Mouse (Mus musculus): ENCODE measurements at regions not wholly inside any gene's neighbourhood (a gene's known extent, or its start where the extent isn't known, plus 50 kb on each side); places are given as distances from the start of the nearest gene placed in this dataset.

GRCm38 (mm10) chr8:76429818-76430217, 469.4 kb upstream of the Nr3c2 start:
- Histone ChIP-seq H3K4me3 (replicated peaks) (no peak overlapping the region), H3K9ac (no peak overlapping the region), H3K27me3 (replicated peaks) (no peaks in the 10 kb centered on the region), H3K36me3 (no peaks in the 10 kb centered on the region), H3K27ac (no peak overlapping the region), H3K9me3 (no peaks in the 10 kb centered on the region), H3K4me2 (no peak overlapping the region), H3K4me1 (no peaks in the 10 kb centered on the region)
- no peak for ATAC-seq (ENCODE audit: insufficient read depth, low FRiP score, low read depth)
- 79% methylated on average over 3 of the region's 3 CpGs for WGBS

DNA sequence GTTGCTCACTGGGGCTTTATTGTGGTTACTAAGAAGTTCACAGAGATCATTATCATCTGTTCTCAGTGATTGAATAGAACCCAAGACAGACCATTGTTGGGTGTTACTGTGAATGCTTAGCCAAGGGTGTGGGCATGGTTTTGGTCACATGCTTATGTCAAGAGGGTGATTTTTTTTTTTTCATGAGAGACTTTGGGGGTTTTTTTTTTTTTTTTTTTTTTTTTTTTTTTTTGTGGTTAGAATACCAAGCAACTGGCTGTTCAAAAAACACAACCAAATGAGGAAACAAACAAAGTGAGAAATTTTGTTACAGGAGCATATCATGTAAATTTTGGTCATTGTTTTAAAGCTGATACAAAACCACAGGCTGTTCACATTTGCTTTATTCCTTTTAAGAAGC, 466.4 kb upstream of the Nr3c2 start:
- Histone ChIP-seq H3K4me3 (replicated peaks) (no peak overlapping the region), H3K36me3 (no peaks in the 10 kb centered on the region), H3K4me2 (no peak overlapping the region), H3K27me3 (replicated peaks) (no peaks in the 10 kb centered on the region), H3K9me3 (no peaks in the 10 kb centered on the region), H3K9ac (no peak overlapping the region), H3K4me1 (no peaks in the 10 kb centered on the region), H3K27ac (no peak overlapping the region)
- ATAC-seq (ENCODE audit: insufficient read depth, low FRiP score, low read depth): no peak

DNA sequence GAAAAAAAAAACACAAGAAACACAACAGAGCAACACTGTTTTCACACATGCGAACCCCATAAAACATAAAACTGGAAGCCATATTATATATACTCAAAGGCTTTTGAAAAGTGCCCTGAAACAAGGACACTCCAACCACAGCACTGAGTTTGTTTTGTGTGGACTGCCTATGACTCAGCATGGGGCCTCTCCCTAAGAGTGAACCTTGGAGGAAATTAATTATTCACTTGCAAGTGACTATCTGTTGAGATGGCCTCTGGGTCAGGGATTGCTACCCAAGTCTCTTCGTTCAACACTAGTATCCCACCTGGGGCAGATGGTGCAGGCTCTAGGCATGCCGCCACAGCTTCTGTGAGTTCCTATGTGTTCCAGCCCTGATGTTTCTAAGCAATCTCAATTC, 461.3 kb upstream of the Nr3c2 start:
- Histone ChIP-seq H3K36me3 (no peaks in the 10 kb centered on the region), H3K4me2 (no peak overlapping the region), H3K27me3 (replicated peaks) (no peaks in the 10 kb centered on the region), H3K4me1 (no peaks in the 10 kb centered on the region), H3K27ac (no peak overlapping the region), H3K9me3 (no peaks in the 10 kb centered on the region), H3K4me3 (replicated peaks) (no peak overlapping the region), H3K9ac (no peak overlapping the region)
- 82% methylated on average over 3 of the region's 3 CpGs for WGBS
- ATAC-seq (ENCODE audit: insufficient read depth, low FRiP score, low read depth): no peak

- H3K9me3 ChIP-seq: no peaks in the 10 kb centered on the region
- H3K4me2 ChIP-seq: no peak overlapping the region
- no peaks in the 10 kb centered on the region for H3K4me1 ChIP-seq
- ATAC-seq (ENCODE audit: insufficient read depth, low FRiP score, low read depth): no peak; the same call in 1 of the 2 replicates
- H3K9ac ChIP-seq: no peak overlapping the region
- no peaks in the 10 kb centered on the region for H3K27me3 ChIP-seq (replicated peaks)
- no peak overlapping the region for H3K27ac ChIP-seq
- 61% methylated on average over 5 of the region's 5 CpGs for WGBS
- H3K4me3 ChIP-seq (replicated peaks): no peak overlapping the region
- H3K36me3 ChIP-seq: no peaks in the 10 kb centered on the region
Observed at GRCm38 (mm10) chr8:76474464-76475208, 424.6 kb upstream of the Nr3c2 start.

DNA sequence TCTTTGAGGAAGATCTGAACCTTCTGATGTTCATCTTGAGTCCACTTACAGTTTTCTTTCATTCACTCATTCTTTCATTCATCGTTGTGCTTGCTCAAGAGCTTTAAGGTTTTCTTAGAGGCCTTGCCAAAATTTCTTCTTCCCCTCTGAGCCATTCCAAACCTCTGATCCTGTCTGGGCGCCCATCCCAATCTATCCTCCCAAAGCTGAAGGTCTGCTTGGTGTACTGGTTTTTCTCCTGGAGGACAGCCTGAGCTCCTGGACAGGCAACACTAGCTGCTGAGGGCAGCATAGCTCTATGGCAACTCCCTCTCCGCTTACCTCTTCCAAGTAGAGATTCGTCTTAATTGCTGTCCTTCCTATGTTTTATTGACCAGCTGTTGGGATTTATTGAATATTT, 420.3 kb upstream of the Nr3c2 start:
- 71% methylated on average over 4 of the region's 4 CpGs for WGBS
- ATAC-seq (ENCODE audit: insufficient read depth, low FRiP score, low read depth): no peak
- Histone ChIP-seq H3K4me3 (replicated peaks) (no peak overlapping the region), H3K4me2 (no peak overlapping the region), H3K9ac (no peak overlapping the region), H3K9me3 (no peaks in the 10 kb centered on the region), H3K4me1 (no peaks in the 10 kb centered on the region), H3K36me3 (no peaks in the 10 kb centered on the region), H3K27me3 (replicated peaks) (no peaks in the 10 kb centered on the region), H3K27ac (no peak overlapping the region)

- 82% methylated on average over 1 of the region's 1 CpGs for WGBS
- Histone ChIP-seq H3K4me2 (no peak overlapping the region), H3K9me3 (no peaks in the 10 kb centered on the region), H3K36me3 (no peaks in the 10 kb centered on the region), H3K4me3 (replicated peaks) (no peak overlapping the region), H3K27me3 (replicated peaks) (no peaks in the 10 kb centered on the region), H3K27ac (no peak overlapping the region), H3K4me1 (no peaks in the 10 kb centered on the region), H3K9ac (no peak overlapping the region)
- ATAC-seq (ENCODE audit: insufficient read depth, low FRiP score, low read depth): no peak
Observed at GRCm38 (mm10) chr8:76503621-76504020, 395.6 kb upstream of the Nr3c2 start.

GRCm38 (mm10) chr8:76507247-76507646, 392.0 kb upstream of the Nr3c2 start:
- Histone ChIP-seq H3K36me3 (no peaks in the 10 kb centered on the region), H3K9ac (no peak overlapping the region), H3K27ac (no peak overlapping the region), H3K4me2 (no peak overlapping the region), H3K4me1 (no peaks in the 10 kb centered on the region), H3K9me3 (no peaks in the 10 kb centered on the region), H3K4me3 (replicated peaks) (no peak overlapping the region), H3K27me3 (replicated peaks) (no peaks in the 10 kb centered on the region)
- ATAC-seq (ENCODE audit: insufficient read depth, low FRiP score, low read depth): no peak
- 67% methylated on average over 3 of the region's 3 CpGs for WGBS

GRCm38 (mm10) chr8:76509201-76509600, 390.0 kb upstream of the Nr3c2 start:
- Histone ChIP-seq H3K4me2 (no peak overlapping the region), H3K9ac (no peak overlapping the region), H3K9me3 (no peaks in the 10 kb centered on the region), H3K36me3 (no peaks in the 10 kb centered on the region), H3K4me3 (replicated peaks) (no peak overlapping the region), H3K27ac (no peak overlapping the region), H3K4me1 (no peaks in the 10 kb centered on the region), H3K27me3 (replicated peaks) (no peaks in the 10 kb centered on the region)
- ATAC-seq (ENCODE audit: insufficient read depth, low FRiP score, low read depth): no peak

- ATAC-seq (ENCODE audit: insufficient read depth, low FRiP score, low read depth): no peak
- Histone ChIP-seq H3K27me3 (replicated peaks) (no peaks in the 10 kb centered on the region), H3K27ac (no peak overlapping the region), H3K9me3 (no peaks in the 10 kb centered on the region), H3K4me2 (no peak overlapping the region), H3K36me3 (no peaks in the 10 kb centered on the region), H3K9ac (no peak overlapping the region), H3K4me3 (replicated peaks) (no peak overlapping the region), H3K4me1 (no peaks in the 10 kb centered on the region)
- 43% methylated on average over 1 of the region's 1 CpGs for WGBS
Observed at GRCm38 (mm10) chr8:76514132-76514531, 385.1 kb upstream of the Nr3c2 start.

DNA sequence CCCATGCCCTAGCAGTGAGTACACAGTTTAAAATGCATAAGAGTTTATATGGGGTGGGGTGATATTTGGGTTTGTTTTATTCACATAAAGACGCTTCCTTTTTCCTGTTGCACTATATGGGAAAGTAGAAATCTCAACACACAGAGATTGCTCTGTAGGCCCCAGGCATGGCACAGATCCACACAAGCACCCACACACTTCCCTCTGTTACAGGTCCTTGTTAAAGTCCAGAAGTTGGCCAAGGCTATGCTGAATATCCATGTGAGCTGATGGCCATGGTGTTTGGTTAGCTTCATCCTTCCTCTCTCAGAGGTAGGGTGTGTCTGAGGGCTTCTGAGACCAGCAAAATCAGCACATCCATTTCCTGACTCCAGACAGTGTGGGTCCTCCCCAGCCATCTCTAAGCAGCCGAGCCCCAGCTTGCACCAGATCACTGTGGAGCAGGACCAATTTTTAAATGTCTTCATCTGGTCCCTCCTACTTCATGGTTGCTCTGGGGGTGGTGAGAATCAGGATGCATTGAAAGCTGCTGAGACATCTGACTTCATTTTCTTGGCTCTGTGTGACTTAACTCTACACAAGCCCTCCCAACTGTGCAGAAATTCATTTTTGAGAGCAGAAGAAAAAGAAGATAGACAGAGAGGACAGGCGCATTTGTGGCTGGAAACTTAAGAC, 360.3 kb upstream of the Nr3c2 start:
- H3K4me1 ChIP-seq: no peaks in the 10 kb centered on the region
- no peaks in the 10 kb centered on the region for H3K27me3 ChIP-seq (replicated peaks)
- no peak for ATAC-seq (ENCODE audit: insufficient read depth, low FRiP score, low read depth)
- H3K36me3 ChIP-seq: no peaks in the 10 kb centered on the region
- H3K4me2 ChIP-seq: no peak overlapping the region
- no peaks in the 10 kb centered on the region for H3K9me3 ChIP-seq
- H3K27ac ChIP-seq: no peak overlapping the region
- no peak overlapping the region for H3K9ac ChIP-seq
- WGBS: 76% methylated on average over 3 of the region's 3 CpGs
- no peak overlapping the region for H3K4me3 ChIP-seq (replicated peaks)

DNA sequence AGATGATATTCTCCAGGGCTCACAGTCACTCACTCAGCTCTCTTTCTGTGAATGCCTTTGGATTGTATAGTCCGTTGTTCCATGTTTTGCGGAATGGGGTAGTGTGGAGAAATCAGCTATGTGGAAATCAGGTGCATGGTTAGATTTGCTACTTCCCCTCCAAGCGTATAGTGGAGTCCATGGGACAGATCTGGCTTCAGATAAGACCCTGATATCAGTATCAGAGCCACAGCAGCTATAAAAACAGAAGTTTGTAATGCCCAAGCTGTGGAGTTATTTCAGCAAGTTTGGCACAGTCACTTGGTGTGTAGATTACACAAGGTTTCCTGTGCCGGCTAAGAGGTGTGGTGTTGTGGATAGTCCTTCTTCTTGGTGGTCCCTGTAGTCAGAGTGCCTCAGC, 359.6 kb upstream of the Nr3c2 start:
- H3K9me3 ChIP-seq: no peaks in the 10 kb centered on the region
- H3K4me1 ChIP-seq: no peaks in the 10 kb centered on the region
- no peaks in the 10 kb centered on the region for H3K36me3 ChIP-seq
- no peak overlapping the region for H3K4me3 ChIP-seq (replicated peaks)
- no peak overlapping the region for H3K4me2 ChIP-seq
- 85% methylated on average over 4 of the region's 4 CpGs for WGBS
- ATAC-seq (ENCODE audit: insufficient read depth, low FRiP score, low read depth): no peak
- H3K27ac ChIP-seq: no peak overlapping the region
- no peaks in the 10 kb centered on the region for H3K27me3 ChIP-seq (replicated peaks)
- H3K9ac ChIP-seq: no peak overlapping the region

DNA sequence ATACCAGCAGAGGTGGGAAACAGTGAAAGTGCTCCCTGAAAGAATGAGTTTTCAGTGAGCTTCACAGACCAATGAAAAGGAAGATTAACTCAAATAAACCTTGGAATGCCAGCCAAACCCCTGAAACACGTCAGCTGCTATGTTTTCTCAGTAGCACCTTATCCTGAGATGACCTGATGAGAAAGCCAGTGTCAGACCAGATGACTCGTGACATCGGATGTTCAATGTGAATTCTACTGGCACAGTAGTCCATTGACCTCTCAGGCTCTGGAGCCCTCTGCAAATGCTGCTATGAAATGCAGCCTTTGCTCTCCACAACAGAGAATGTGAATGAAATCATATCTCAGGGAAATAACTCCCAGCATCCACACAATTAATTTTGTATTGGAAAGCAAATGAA, 358.6 kb upstream of the Nr3c2 start:
- H3K4me2 ChIP-seq: no peak overlapping the region
- no peaks in the 10 kb centered on the region for H3K4me1 ChIP-seq
- H3K9me3 ChIP-seq: no peaks in the 10 kb centered on the region
- H3K9ac ChIP-seq: no peak overlapping the region
- ATAC-seq (ENCODE audit: insufficient read depth, low FRiP score, low read depth): no peak
- H3K4me3 ChIP-seq (replicated peaks): no peak overlapping the region
- WGBS: 50% methylated on average over 3 of the region's 3 CpGs
- no peak overlapping the region for H3K27ac ChIP-seq
- no peaks in the 10 kb centered on the region for H3K36me3 ChIP-seq
- H3K27me3 ChIP-seq (replicated peaks): no peaks in the 10 kb centered on the region
